Mouse (Mus musculus) right cerebral cortex, adult 2 months (tissue): ENCODE results near the gene Rabgap1l.
A peak's percentile ranks its signal among the peaks of the same experiment; 100 is the strongest.
"Not testable (repeated sequence)": the region's sequence is repeated elsewhere in the genome, so short reads cannot be mapped to it uniquely, and the experiment has no call there.

Experiments used
- DNase-seq, 2 experiments: peaks; one replicate each; pipeline ENCODE4 v3.0.0; 2021 to 2022; ENCODE audit warnings: low spot score in 2 of 2

Rabgap1l gene

GRCm38 (mm10) chr1:160496906-160497577, 296.0 kb downstream of the Rabgap1l start:
- DNase-seq: no peak

GRCm38 (mm10) chr1:160485731-160486130, 307.3 kb downstream of the Rabgap1l start:
- DNase-seq: no peak

GRCm38 (mm10) chr1:160485028-160485427, 308.0 kb downstream of the Rabgap1l start:
- no peak for DNase-seq

GRCm38 (mm10) chr1:160481643-160482042, 311.4 kb downstream of the Rabgap1l start:
- no peak for DNase-seq

GRCm38 (mm10) chr1:160467443-160467842, 325.6 kb downstream of the Rabgap1l start:
- DNase-seq: no peak

GRCm38 (mm10) chr1:160465186-160465585, 327.8 kb downstream of the Rabgap1l start:
- peak in 1 of 2 experiments; percentile 27 for DNase-seq

- no peak for DNase-seq
These were observed 328.9 kb downstream of the Rabgap1l start for GRCm38 (mm10) chr1:160464148-160464547.

GRCm38 (mm10) chr1:160460346-160460745, 332.7 kb downstream of the Rabgap1l start:
- no peak for DNase-seq

- no peak for DNase-seq
These were observed 341.3 kb downstream of the Rabgap1l start for GRCm38 (mm10) chr1:160451663-160452062.

GRCm38 (mm10) chr1:160448681-160449080, 344.3 kb downstream of the Rabgap1l start:
- DNase-seq: no peak

- DNase-seq: no peak
These were observed 346.2 kb downstream of the Rabgap1l start for GRCm38 (mm10) chr1:160446823-160447222.

GRCm38 (mm10) chr1:160443506-160443905, 349.5 kb downstream of the Rabgap1l start:
- no peak for DNase-seq

- no peak for DNase-seq
These were observed 351.3 kb downstream of the Rabgap1l start for GRCm38 (mm10) chr1:160441679-160442078.

GRCm38 (mm10) chr1:160441161-160441560, 351.9 kb downstream of the Rabgap1l start:
- DNase-seq: no peak

GRCm38 (mm10) chr1:160438820-160439219, 354.2 kb downstream of the Rabgap1l start:
- no peak for DNase-seq

- DNase-seq: no peak
These were observed 375.7 kb downstream of the Rabgap1l start for GRCm38 (mm10) chr1:160417196-160417854.

GRCm38 (mm10) chr1:160410822-160411221, 382.2 kb downstream of the Rabgap1l start:
- DNase-seq: peak; percentile 22 to 58

- DNase-seq: not testable (repeated sequence)
These were observed 383.3 kb downstream of the Rabgap1l start for GRCm38 (mm10) chr1:160409689-160410088.

- no peak for DNase-seq
These were observed 383.9 kb downstream of the Rabgap1l start for GRCm38 (mm10) chr1:160409123-160409522.

- no peak for DNase-seq
These were observed 384.6 kb downstream of the Rabgap1l start for GRCm38 (mm10) chr1:160408302-160408897.

GRCm38 (mm10) chr1:160399428-160399827, 393.6 kb downstream of the Rabgap1l start:
- peak; percentile 39 to 60 for DNase-seq

- no peak for DNase-seq
These were observed 396.0 kb downstream of the Rabgap1l start for GRCm38 (mm10) chr1:160397037-160397436.

GRCm38 (mm10) chr1:160387446-160387845, 405.6 kb downstream of the Rabgap1l start:
- no peak for DNase-seq
